Mouse (Mus musculus) gastrocnemius, postnatal 10 days (tissue): ENCODE measurements around the gene Grin2c. TPM values are rescaled to one million over a fixed set of nuclear protein-coding genes. Genes with fewer than 3 reads are reported as not detected.

ENCODE experiments used
- DNase-seq: peaks from one replicate; pipeline ENCODE4 v3.0.0; 2021; ENCODE audit warnings: mixed read lengths
- total RNA-seq, 2 experiments: library from RNA; stranded (reverse); gene quantifications; 2 replicates each; pipeline ENCODE4 v1.2.3; 2021

The Grin2c gene
- total RNA-seq, 2 experiments from 2014 or later: 0.05 to 0.16 TPM

DNA sequence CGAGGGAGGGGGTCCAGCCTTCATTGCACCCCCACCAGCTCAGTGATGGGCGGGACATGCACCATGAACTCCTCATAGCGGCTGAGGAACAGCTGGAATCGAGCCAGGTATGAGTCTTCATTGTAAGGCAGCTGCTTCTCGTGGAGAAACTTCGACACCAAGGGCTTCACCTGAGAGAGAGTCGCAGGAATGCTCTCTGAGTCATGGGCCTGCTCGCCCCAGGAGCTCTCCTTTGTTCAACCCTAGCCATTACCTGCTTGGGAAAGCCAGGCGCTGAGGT lies 16.4 kb upstream of the Grin2c start:
- DNase-seq: no peak

DNA sequence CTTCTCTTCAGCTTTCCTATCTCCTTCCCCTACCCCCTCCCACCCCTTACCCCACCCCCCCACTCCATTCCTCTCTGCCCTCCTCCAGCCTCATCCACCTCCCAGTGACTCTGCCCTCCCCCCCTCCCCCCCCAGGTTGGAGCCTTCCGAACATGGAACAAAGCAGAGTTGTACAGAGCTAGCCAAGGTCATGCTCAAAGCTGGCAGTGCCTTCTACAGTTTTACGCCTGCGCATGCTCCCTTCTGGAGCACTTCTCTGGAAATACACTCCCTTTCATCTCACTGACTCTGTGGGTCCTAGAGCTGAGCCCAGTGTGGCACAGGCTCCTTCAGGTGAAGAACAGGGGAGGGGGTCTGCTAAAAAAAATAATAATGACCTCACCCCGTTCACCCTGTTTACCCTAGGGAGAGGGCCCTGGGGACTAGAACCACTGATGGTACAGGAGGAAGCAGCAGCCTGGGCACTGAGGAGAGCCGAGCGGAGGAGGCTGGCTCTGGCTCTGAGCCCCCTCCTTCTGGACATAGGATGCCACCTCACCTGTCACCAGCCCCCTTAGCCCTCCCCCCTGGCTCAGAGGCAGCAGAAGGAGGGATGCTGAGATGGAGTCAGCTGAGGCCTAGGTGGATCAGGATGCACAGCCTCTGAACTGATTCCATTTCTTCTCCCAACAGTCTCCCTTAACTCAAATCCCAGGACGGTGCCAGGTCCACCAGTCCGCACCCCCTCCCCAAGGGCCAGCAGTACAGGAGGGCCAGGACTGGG lies 15.9 kb upstream of the Grin2c start:
- no peak for DNase-seq

DNA sequence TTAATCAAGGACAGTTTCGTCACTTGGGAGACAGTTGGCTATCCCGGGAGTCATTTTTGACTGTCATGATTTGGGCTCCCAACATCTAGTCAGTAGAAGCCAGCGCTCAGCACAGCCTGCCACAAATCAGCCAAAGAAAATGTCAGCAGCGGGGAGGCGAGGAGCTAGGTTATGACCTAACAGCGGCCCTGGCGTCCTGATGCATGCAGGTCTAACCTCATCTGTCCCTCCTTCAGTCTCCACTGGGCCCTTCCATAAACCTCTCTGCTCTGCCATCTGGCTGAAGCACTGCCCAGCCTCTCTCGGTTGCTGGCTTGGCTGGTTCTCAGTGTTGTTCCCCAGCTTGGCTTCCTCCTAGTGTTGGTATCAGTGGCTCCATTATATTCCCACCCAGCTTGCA lies 15.3 kb upstream of the Grin2c start:
- DNase-seq: no peak

DNA sequence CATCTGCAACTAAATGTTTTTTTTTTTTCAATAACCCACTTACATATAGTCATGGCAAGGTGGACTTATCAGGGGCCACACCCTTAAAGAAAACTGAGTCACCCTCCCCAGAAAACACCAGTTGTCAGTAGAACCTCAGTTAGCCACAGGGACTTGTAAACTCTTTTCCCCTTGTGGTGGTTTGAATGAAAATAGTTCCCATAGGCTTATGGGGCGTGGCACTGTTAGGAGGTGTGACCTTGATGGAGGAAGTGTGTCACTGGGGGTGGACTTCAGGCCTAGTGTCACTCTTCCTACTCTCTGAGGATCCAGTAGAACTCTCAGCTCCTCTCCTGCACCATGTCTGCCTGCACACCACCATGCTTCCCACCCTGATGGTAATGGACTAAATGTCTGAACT lies 12.7 kb upstream of the Grin2c start:
- DNase-seq: no peak

DNA sequence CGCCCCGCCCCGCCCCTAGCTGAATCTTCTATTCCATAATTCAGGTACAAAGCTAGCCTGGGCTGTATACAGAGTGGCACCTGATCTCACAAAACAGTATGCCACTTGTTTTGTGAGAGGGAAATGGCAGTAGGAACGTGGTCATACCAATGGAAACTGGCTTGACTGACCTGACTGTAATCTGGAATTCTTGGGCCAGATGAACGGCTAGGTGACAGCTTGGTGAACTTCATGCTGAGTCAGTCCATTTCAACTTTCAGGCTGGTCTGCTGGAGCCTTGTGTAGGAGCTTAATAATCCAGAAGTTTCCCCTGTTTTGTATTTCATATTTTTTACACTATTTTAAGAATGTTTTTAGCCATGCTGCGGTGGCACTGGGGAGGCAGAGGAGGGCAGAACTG lies 11.1 kb upstream of the Grin2c start:
- DNase-seq: no peak

DNA sequence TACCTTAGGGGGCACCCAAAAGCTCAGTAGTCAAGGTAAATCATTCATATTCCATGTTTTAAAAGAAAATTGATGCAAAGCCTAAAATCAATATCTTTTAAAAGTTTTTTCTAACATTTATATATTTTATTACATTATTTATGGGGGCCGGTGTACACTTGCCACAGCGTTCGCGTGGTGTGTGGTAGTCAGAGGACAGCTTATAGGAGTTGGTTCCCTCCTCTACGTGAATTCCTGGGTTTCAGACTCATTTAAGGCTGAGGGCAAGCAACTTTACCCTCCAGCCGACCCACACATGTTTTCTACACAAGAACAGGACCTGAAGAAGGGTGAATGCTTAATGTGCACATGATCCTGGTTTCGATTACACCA lies 10.5 kb upstream of the Grin2c start:
- no peak for DNase-seq

DNA sequence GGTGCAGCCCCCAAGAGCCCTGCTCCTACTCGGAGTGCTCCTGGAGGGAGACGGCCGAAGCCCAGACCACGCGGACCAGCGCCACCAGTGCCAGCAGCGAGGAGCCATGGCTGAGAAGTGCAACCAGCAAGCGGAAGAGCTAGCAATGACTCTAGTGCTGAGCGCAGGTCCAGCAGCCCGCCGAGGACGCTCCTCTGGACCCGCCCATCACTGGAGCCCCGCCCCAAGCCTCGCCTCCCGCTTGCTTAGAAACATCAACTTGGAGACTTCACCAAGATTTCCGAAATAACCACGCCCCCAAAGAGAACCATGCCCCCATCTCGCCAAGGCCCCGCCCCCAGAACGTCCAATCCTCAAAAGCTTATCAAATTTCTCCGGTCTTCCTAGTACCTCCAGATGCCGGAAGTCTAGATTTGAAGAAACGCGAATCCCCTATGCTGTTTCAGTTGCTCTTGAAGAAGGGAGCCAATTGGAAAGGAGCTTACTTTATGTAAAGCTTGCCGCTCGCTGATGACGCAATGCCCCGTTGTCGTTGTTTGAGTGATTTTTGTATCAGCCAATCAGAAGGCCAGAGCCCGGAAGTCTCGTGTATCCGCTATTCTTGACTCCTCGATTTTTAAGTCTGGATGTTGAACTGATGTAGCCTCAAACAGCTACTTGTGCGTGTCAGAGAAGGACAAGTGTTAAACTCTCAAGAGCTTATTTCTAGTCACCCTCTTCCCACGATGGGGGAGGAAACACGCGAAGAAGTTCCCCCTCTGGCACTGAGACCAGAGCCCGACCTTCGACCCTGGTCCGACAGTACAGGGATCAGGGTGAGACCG lies 9.9 kb upstream of the Grin2c start, which contains the start of gene Fdxr:
TSS of gene Fdxr (minus strand) at position 271 of the 824 bp plus-strand sequence.
- peak; percentile 97 for DNase-seq

DNA sequence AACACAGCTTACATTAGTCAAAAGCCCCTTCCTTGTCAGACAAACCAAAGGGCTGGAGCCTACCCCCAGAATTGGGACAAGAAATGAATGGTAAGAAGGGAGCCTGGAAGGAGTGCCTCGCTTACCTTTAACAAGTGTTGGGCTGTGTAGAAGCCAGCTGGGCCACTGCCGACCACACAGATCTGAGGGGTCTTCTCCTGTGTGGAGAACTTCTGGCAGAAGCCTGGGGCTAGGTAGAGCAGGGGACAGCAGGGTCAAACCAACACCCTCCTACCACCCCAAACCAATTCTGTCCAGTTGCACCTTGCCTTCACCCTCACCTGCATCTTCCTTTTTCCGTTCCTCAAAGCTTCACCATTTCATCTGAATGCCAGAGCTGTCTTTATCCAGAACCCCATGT lies 8.9 kb upstream of the Grin2c start:
- DNase-seq: no peak

DNA sequence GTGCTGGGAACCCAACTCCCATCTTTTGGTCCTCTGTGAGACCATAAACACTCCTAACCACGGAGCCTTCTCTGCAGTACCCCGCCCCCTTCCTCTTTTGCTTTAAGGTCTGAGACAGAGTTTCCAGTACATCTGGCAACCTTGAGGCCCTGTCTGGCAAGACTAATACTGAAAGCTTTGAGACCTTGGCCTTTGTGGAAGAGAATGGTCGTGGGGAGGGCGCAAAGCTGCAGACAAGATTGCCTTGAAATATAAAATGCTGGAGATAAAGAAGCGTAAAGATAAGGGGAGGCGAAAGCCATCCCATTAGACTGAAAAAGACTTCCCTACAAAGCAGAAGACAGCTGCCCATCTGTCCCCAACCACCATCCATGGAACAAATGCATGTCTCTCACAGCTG lies 8.5 kb upstream of the Grin2c start:
- no peak for DNase-seq

DNA sequence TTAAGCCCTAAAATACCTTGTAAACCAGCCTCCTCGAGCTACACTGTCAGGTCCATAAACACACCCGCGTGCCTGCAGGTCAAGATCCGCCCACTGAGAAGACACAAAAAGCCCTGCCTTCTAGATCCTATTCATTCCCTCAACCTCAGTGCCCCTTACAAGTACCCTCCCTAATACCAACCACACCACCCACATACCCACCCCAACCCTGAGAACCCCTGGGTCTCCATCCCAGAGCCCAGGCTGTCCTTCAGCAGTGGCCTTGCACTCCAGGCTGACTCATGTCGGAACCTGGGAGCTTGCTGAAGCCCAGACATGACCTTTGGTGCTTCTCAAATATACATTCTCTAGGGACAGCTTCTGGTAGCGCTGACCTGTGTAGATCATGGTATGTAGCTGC lies 7.7 kb upstream of the Grin2c start:
- DNase-seq: no peak

DNA sequence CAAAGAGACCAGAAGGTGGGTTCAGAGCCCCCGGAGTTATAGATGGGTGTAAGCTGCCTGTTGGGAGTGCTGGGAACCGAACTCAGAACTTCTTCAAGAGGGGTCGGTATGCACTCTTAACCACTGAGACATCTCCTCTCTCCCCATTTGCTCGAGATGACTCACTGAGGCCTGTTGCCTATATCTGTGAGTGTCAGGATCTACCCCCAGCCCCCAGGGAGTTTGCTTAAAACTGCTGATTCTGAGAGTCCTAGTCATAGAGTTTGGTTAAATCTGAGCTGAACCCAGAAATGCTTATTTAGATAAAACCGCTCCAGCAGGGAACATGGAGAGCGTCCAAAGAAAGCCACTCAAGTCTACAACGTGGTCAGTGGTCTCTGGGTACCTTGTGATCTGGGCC lies 7.1 kb upstream of the Grin2c start:
- no peak for DNase-seq

DNA sequence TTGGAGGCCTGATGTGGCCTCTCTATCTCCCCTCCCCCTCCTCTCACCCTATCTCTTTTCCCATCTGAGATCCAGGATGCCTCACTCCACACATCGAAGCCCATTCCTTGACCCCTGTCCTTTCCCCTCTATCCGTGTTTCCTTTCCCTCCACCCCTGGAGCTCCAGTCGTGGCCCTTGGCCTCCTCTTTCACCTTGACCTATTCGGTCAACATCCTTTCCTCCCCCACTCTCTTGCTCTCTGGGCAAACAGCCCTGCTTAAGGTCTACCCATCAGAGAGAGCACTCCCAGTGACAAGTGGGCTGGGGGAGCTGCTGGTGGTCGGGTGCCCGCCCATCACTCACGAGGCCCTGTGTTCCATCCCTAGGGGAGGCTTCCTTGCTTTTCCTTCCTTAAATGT lies 6.7 kb upstream of the Grin2c start:
- DNase-seq: no peak

DNA sequence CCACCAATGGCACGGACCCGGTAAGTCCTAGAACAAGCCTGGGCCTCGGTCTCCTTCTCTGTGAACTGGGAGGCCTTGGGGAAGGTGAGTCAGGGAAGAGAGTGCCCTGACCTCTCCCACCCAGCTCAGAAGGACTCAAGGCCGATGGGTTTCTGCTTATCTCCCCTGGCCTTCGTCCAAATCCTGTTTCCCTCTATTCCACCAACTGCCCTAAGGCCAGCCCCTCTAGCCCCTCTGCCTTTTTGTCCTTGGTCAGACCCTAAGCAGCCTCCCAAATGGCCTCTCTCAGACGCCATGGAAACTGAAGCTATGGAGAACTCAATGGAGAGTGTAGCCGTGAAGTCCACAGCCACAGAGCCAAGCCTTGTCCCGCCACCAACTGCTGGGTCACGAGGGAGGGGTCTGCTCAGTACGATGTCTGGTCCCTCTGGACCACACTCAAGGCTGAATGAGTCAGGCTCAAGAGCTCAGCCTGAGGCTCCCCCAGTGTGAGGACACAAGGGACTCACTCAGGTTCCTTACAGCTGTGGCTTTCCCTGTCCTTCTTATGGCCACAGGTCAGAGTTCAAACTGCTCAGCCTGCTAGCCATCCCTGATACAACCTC lies 6.0 kb upstream of the Grin2c start:
- DNase-seq: no peak

DNA sequence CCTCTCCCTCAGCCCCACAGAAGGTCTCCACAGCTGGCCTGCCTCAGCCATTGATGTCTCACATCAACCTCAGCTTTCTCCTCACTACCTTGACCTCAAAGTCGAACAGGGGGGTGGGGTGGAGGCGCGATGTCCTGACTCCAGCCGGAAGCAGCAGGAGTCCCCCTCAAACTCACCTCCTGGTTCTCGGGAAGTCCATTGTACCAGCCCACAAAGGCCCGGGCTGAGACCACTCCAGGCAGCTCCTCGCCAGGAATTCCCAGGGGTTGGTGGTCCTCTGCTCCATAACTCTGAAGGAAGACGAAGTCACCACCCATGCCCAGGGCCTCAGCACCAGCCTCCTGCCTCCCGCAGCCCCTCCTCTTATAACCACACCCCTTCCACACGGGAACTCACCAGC lies 4.4 kb upstream of the Grin2c start:
- DNase-seq: no peak

DNA sequence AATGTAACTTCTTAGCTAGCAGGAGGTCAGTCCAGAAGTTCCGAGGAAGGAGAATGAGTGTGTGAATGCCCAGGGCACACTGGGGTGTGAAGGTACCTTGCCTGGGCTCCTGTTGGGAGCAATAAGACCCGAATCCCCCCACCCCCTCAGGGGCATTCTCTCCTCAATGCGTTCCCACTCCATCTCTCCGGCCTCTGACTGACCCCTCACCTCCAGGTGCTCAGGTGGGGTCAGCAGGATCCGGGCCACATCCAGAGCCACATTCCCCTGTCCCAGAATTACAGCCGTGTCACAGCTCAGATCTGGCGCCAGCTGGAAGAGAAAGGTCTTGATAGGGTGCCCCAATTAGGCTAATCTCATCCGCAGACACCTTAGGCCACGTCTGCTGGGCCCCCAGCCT lies 4.0 kb upstream of the Grin2c start:
- no peak for DNase-seq

DNA sequence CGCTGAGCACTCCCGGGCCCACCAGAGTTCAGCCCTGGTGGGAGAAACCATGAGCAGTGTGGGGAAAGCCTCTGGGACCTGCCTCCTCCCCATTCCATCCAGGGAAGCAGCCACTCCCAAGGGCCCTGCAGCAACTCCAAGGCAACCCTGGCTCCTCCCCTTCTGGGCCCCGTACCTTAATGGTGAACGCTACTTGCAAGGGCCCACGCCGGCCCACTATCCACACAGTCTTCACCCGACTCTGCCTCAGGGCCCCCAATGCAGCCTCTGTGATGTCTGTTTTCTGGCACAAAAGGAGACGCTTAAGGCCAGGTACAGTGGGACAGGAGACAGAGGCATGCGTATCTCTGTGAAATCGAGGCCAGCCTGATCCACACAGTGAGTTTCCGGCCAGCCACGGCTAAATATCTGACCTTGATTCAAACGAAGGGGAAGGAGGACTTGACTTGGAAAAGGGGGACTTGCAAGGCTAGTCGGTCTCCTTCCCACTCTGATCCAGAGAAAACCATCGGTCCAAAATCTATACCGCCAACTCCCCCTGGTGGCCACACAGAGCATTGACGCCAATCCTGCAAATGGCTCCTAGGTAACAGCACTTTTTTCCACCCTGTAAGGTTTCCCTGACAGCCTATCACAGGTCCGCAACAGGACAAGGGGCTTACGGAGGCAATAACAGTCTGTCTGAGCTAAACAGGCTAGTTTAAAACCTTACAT lies 3.3 kb upstream of the Grin2c start:
- DNase-seq: peak; percentile 78

DNA sequence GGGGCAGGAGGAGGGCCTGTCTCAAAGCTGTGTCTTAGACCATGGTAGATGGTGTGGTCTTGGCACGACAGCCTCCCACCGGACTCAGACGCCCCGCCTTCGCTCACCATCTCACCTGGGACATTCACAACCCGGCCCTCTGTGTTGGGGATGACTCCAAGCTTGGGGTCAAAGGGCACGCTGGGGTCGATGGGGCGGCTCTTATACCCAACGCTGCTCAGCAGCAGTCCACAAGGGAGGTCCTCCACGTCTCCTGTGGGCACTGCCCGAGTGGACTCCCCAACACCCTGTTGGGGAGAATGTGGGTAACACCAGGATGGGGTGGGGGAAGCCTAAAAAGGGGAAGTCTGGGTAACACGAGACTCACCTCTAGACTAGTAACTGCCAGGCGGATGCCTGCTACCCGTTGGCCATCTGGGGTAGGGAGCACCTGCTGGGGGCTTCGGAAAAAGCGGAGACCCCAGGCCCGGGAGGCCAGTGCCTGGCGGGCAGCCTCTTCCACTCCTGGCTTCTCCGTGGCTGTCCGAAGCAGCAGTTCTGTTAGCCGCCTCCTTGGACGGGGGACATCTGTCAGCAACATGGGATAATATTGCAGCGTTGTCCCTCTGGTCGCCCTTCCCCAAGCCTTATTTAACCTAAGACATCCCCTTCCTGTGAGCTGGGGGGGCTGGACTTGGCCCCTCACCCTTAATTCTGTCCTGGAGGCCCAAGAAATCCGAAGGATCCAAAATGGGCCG lies 2.5 kb upstream of the Grin2c start:
- no peak for DNase-seq

DNA sequence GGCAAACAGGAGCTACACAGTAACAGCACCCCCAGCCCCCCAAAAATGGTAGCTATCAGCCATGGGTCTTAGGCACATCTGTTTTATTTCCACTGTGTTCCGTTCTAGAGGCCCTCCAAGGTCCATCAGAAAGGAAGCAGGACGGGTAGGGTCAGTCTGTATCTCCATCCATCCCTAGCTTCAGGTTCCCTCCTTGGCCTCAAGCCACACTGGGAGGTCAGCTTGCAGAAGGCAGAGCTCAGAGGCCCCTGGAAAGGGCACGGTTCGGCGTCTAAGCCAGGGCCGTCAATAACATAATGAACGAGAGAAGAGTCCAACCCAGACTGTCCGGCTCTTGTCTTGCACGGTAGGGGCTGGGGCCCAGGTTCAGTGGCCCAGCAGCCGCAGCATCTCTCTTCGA lies 915 bp upstream of the Grin2c start:
- no peak for DNase-seq

DNA sequence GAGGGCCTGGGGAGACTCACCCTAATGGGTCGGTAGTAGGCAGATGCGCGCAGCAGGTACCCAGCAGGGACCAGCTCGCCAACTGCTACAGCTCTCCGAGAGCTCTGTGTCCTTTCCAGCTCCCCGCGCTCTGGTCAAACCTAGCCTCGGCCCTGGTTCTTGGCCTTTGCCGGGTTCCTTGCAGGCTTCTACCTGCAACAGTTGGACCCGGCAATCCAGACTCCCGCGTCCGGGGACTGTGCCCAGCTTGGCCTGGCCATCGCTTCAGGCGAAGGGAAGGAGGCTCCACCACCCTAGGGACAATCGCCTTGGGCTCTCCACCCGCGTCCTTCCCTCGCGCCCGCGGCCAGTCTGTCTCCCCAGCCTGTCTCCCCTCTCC lies 654 bp downstream of the Grin2c start:
- DNase-seq: no peak

DNA sequence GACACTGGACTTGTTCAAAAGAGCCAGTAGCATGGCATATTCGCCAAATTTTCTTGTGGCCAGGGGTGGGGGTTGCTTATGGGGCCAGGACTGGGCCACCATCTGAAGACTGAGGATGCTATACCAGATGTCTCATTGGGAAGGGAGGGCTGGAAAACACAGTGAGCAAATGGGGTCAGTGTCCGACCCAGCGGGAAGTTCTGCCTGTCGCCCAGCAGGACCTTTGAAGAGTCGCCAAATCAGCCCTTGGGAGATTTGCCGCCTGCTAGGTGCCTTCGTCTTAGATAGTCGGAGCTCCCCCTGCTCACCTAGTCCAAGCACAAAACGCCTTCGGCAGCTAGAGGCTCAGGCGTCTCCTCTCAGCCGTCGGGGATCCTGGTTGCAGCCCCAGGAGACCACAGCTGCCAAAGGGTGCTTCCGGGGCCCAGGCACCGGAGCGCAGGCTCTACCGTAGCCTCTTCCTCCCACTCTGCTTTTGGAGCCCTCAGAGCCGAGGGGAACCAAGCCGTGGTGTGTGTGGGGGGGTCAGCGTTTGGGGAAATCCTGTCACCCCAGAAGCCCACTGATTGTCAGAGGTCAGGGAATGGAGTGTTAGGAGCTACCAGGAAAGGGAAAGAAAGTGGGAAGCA lies 1.2 kb downstream of the Grin2c start:
- no peak for DNase-seq

DNA sequence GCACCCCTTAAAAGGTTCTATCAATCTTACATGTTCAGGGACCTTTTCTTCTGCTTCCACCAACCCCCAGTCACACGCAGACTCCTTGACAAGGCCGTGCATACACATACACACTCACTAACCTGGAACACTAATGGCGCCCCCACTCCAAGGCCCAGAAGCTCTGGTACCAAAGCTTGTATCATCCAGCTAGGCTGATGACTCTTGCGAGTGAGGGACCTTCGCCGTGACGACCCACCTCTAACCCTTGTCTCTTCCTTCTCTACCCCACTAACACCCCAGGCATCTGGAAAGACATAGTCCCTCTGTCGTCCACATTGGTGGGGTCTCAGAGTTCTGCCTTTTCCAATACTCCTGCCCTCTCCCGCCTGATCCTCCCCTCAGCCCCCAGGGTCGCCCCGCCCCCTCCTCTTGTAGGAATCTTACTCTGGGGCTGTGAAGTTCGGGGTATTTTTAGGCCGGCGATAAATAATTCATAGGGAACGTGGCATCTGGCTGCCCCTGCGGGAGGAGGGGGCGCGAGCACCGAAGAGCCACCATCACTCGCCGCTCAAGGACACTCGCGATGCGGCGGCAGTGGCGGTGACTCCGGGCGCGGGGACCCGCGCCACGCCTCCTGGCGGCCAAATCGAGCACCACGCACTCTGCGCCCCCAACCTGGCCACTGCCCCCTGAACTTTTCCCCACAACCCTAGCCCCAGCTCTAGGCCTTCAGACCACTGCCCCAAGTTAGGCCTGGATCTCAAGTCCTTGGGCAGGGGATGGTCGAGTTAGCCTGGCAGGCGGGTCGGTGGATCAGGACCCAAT lies 2.0 kb downstream of the Grin2c start:
- peak; percentile 46 for DNase-seq
